Mouse (Mus musculus) MN1 (cell line): Measurements from ENCODE around the gene Mrpl2.
A peak's percentile ranks its signal among the peaks of the same experiment; 100 is the strongest.

ENCODE experiments used
- DNase-seq: peaks from one replicate; pipeline ENCODE4 v3.0.0-alpha.2; 2016; ENCODE audit warnings: low spot score

The Mrpl2 gene

GRCm38 (mm10) chr17:46645561-46646321 lies at the start of gene Mrpl2, which contains the start of gene Klc4:
TSS of gene Mrpl2 (plus strand) at chr17:46646229.
TSS of gene Klc4 (minus strand) at chr17:46646022.
- peak; percentile 99 for DNase-seq

GRCm38 (mm10) chr17:46597956-46598355 lies 48.1 kb upstream of the Mrpl2 start:
- no peak for DNase-seq

GRCm38 (mm10) chr17:46598963-46599362 lies 47.1 kb upstream of the Mrpl2 start:
- no peak for DNase-seq

- DNase-seq, result no peak
Observed at GRCm38 (mm10) chr17:46600569-46600968, 45.5 kb upstream of the Mrpl2 start.

- DNase-seq, result no peak
Observed at GRCm38 (mm10) chr17:46602212-46602611, 43.8 kb upstream of the Mrpl2 start.

GRCm38 (mm10) chr17:46603229-46603628 lies 42.8 kb upstream of the Mrpl2 start:
- no peak for DNase-seq

- DNase-seq, result no peak
Observed at GRCm38 (mm10) chr17:46605126-46605525, 40.9 kb upstream of the Mrpl2 start.

- DNase-seq, result no peak
Observed at GRCm38 (mm10) chr17:46605987-46606386, 40.0 kb upstream of the Mrpl2 start.

- no peak for DNase-seq
Observed at GRCm38 (mm10) chr17:46609721-46610514, 36.1 kb upstream of the Mrpl2 start.

GRCm38 (mm10) chr17:46611316-46611715 lies 34.7 kb upstream of the Mrpl2 start:
- DNase-seq, result no peak

GRCm38 (mm10) chr17:46612189-46612588 lies 33.8 kb upstream of the Mrpl2 start:
- DNase-seq, result no peak

GRCm38 (mm10) chr17:46612820-46613219 lies 33.2 kb upstream of the Mrpl2 start:
- no peak for DNase-seq

- DNase-seq, result no peak
Observed at GRCm38 (mm10) chr17:46613229-46613628, 32.8 kb upstream of the Mrpl2 start.

GRCm38 (mm10) chr17:46617799-46618198 lies 28.2 kb upstream of the Mrpl2 start:
- DNase-seq, result no peak

- no peak for DNase-seq
Observed at GRCm38 (mm10) chr17:46618394-46618768, 27.6 kb upstream of the Mrpl2 start.

- no peak for DNase-seq
Observed at GRCm38 (mm10) chr17:46618769-46619682, 27.0 kb upstream of the Mrpl2 start.

- no peak for DNase-seq
Observed at GRCm38 (mm10) chr17:46619683-46620357, 26.2 kb upstream of the Mrpl2 start.

- peak; percentile 70 for DNase-seq
Observed at GRCm38 (mm10) chr17:46621324-46621723, 24.7 kb upstream of the Mrpl2 start.

GRCm38 (mm10) chr17:46622269-46622668 lies 23.8 kb upstream of the Mrpl2 start:
- no peak for DNase-seq

GRCm38 (mm10) chr17:46623819-46624557 lies 22.0 kb upstream of the Mrpl2 start:
- no peak for DNase-seq

- no peak for DNase-seq
Observed at GRCm38 (mm10) chr17:46624598-46624997, 21.4 kb upstream of the Mrpl2 start.
